Comparison of ENCODE assay signal across 10 mouse cellular contexts in the genomic region with DNA sequence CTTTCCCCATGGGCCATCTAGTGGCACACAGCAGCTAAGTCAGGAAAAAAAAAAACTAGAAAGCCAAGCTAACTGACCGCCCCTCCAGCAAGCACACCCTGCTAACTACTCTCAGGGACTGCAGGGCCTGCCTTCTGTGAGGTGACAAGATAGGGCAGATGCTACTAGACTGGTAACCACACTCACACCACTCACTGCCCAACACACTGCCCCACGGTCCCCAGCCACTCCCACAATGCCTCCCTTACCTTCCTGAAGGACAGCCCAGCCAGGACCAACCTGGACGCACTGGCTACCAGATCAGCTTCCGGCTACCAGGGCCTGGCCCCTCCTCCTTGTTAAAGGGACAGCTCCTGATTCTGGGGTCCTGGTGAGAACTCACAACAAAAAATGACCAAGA. TPM values are rescaled to one million over a fixed set of nuclear protein-coding genes. Genes with fewer than 3 reads are reported as not detected.
DNase-seq lines count a peak whose midpoint lies in the region; ATAC-seq and TF ChIP-seq lines count a peak whose summit lies in the region.
"Had no signal": no experiment of that assay in that cellular context is flagged by ENCODE, and none has a peak within 500 bp of the region (broad histone marks: within the 10 kb centered on the region; RNA-seq: fewer than 3 reads in every experiment).

No protein-coding gene starts in this region.

- peak overlapping the region; percentile 27 for H3K4me2 ChIP-seq in lung, embryonic 15.5 days
- H3K4me2 ChIP-seq in forebrain, postnatal 0 days (ENCODE audit: low read depth) = no peak overlapping the region
- peak overlapping the region; percentile 24 for H3K4me2 ChIP-seq in midbrain, embryonic 12.5 days (replicated peaks)

- H3K36me3 ChIP-seq in lung, embryonic 15.5 days = no peaks in the 10 kb centered on the region
- no peaks in the 10 kb centered on the region for H3K36me3 ChIP-seq in forebrain, postnatal 0 days (ENCODE audit: insufficient read depth)
- H3K36me3 ChIP-seq in kidney, adult 2 months (ENCODE audit: control insufficient read depth, insufficient read depth, low read length) = no peaks in the 10 kb centered on the region
- H3K36me3 ChIP-seq in midbrain, embryonic 12.5 days = no peaks in the 10 kb centered on the region
- H3K36me3 ChIP-seq: G1E had no signal

- peak overlapping the region; percentile 16; the same call in 1 of the 2 replicates for H3K4me3 ChIP-seq in lung, embryonic 15.5 days
- H3K4me3 ChIP-seq in forebrain, postnatal 0 days (ENCODE audit: low read depth, low read length) = no peak overlapping the region
- H3K4me3 ChIP-seq in kidney, adult 2 months (ENCODE audit: insufficient read depth, low read depth, low read length) = peak overlapping the region; percentile 41
- no peak overlapping the region for H3K4me3 ChIP-seq in midbrain, embryonic 12.5 days

- DNase-seq in lung, adult 18-20 months = no peak
- DNase-seq in forebrain, postnatal 0 days = no peak
- peak; percentile 79 for DNase-seq in kidney, adult 2 months
- no peak for DNase-seq in layer of hippocampus, postnatal 36 days
- DNase-seq in layer of hippocampus, adult 11-12 months (ENCODE audit: low spot score) = no peak

- TF ChIP-seq CTCF in forebrain, postnatal 0 days (IDR thresholded peaks at IDR 0.05; ENCODE audit: low read depth) = peak; percentile 22; the same call in 1 of the 2 replicates
- no peak for TF ChIP-seq CTCF in kidney, adult 2 months (conservative IDR thresholded peaks at IDR 0.05; ENCODE audit: insufficient read depth, insufficient read length, low read depth, low read length)

- WGBS in lung, embryonic 15.5 days = 7% methylated on average over 4 of the region's 4 CpGs
- 9% methylated on average over 4 of the region's 4 CpGs for WGBS in forebrain, postnatal 0 days
- 13% methylated on average over 4 of the region's 4 CpGs for WGBS in kidney, adult 2 months
- WGBS in midbrain, embryonic 12.5 days = 12% methylated on average over 4 of the region's 4 CpGs

- H3K9me3 ChIP-seq in lung, embryonic 15.5 days = no peaks in the 10 kb centered on the region
- H3K9me3 ChIP-seq in forebrain, postnatal 0 days (ENCODE audit: low read length) = no peaks in the 10 kb centered on the region
- H3K9me3 ChIP-seq in midbrain, embryonic 12.5 days = no peaks in the 10 kb centered on the region

- H3K27me3 ChIP-seq in lung, embryonic 15.5 days = no peaks in the 10 kb centered on the region; the same call in 1 of the 2 replicates
- H3K27me3 ChIP-seq in forebrain, postnatal 0 days (ENCODE audit: insufficient read depth, low read length) = no peaks in the 10 kb centered on the region
- no peaks in the 10 kb centered on the region; the same call in 1 of the 2 replicates for H3K27me3 ChIP-seq in kidney, adult 2 months (replicated peaks; ENCODE audit: control insufficient read depth, insufficient read depth, low read length)
- H3K27me3 ChIP-seq in midbrain, embryonic 12.5 days = peaks cover 30% of the 10 kb centered on the region

- no peak overlapping the region for H3K27ac ChIP-seq in lung, embryonic 15.5 days
- no peak overlapping the region for H3K27ac ChIP-seq in forebrain, postnatal 0 days (ENCODE audit: low read depth, low read length)
- no peak overlapping the region for H3K27ac ChIP-seq in kidney, adult 2 months (ENCODE audit: insufficient read depth, low read depth, low read length)
- no peak overlapping the region for H3K27ac ChIP-seq in midbrain, embryonic 12.5 days (replicated peaks)

- no peak overlapping the region for H3K9ac ChIP-seq in lung, embryonic 15.5 days
- no peak overlapping the region for H3K9ac ChIP-seq in forebrain, postnatal 0 days
- H3K9ac ChIP-seq in midbrain, embryonic 12.5 days (replicated peaks) = no peak overlapping the region

- ATAC-seq in lung, embryonic 15.5 days (ENCODE audit: borderline replicate concordance, extremely low read depth, low FRiP score, low TSS enrichment) = no peak
- no peak for ATAC-seq in forebrain, postnatal 0 days
- no peak for ATAC-seq in midbrain, embryonic 12.5 days (ENCODE audit: low FRiP score, low read depth)
- no peak for ATAC-seq in monocyte, adult 5-6 weeks (replicated peaks; ENCODE audit: insufficient number of reproducible peaks, low FRiP score, low TSS enrichment, poor library complexity, severe bottlenecking)

- no peaks in the 10 kb centered on the region for H3K4me1 ChIP-seq in lung, embryonic 15.5 days
- no peaks in the 10 kb centered on the region for H3K4me1 ChIP-seq in forebrain, postnatal 0 days (ENCODE audit: insufficient read depth)
- H3K4me1 ChIP-seq in kidney, adult 2 months (ENCODE audit: control insufficient read depth, insufficient read depth, low read length) = peaks cover 4% of the 10 kb centered on the region; the same call in 1 of the 2 replicates
- H3K4me1 ChIP-seq in midbrain, embryonic 12.5 days = no peaks in the 10 kb centered on the region

- no peak for TF ChIP-seq POLR2A in kidney, adult 2 months (IDR thresholded peaks at IDR 0.05; ENCODE audit: low read depth, low read length)

RNA-seq across cellular contexts. Expression of gene Sdsl, which starts 5.6 kb away (rescaled TPM):
- polyA plus RNA-seq in lung, embryonic 15.5 days (2015; fragmentation: Nextera tagmentation; extraction: Ambion mirVana) = 7.3 and 7.6 TPM in 2 replicates
- 1.3 and 3.0 TPM in 2 replicates for total RNA-seq in forebrain, postnatal 0 days (2014; rRNA removed)
- polyA plus RNA-seq in forebrain, postnatal 0 days (2015; fragmentation: Nextera tagmentation; extraction: Ambion mirVana) = 2.3 and 3.1 TPM in 2 replicates
- polyA plus RNA-seq in kidney, adult 2 months (2012; rRNA removed) = 9.9 and 10.0 TPM in 2 replicates
- polyA plus RNA-seq in midbrain, embryonic 12.5 days (2016; fragmentation: Nextera tagmentation; extraction: Ambion mirVana) = 6.4 and 7.5 TPM in 2 replicates
- total RNA-seq in monocyte, adult 5-6 weeks (2017) = not detected in 3 replicates
- 1 to 10 TPM; 6.9 to 8.3 TPM for total RNA-seq in layer of hippocampus, postnatal 36 days (2021)

RNA-seq across cellular contexts. Expression of gene Sds, which starts 9.3 kb away (rescaled TPM):
- not detected in 2 replicates for polyA plus RNA-seq in lung, embryonic 15.5 days (2015; fragmentation: Nextera tagmentation; extraction: Ambion mirVana)
- not detected in 2 replicates for total RNA-seq in forebrain, postnatal 0 days (2014; rRNA removed)
- not detected in 2 replicates for polyA plus RNA-seq in forebrain, postnatal 0 days (2015; fragmentation: Nextera tagmentation; extraction: Ambion mirVana)
- polyA plus RNA-seq in kidney, adult 2 months (2012; rRNA removed) = not detected in 2 replicates
- not detected in 2 replicates for polyA plus RNA-seq in midbrain, embryonic 12.5 days (2016; fragmentation: Nextera tagmentation; extraction: Ambion mirVana)
- total RNA-seq in monocyte, adult 5-6 weeks (2017) = not detected in 3 replicates
- total RNA-seq in layer of hippocampus, postnatal 36 days (2021) = not detected
- total RNA-seq: G1E had no signal
- polyA plus RNA-seq: G1E; gonadal fat pad, adult 2 months had no signal

RNA-seq across cellular contexts. Expression of gene Lhx5, which starts 35.5 kb away (rescaled TPM):
- polyA plus RNA-seq in lung, embryonic 15.5 days (2015; fragmentation: Nextera tagmentation; extraction: Ambion mirVana) = 0.05 TPM in 1 of 2 replicates, not detected in the other
- total RNA-seq in forebrain, postnatal 0 days (2014; rRNA removed) = 4.6 and 5.4 TPM in 2 replicates
- 1.4 and 3.7 TPM in 2 replicates for polyA plus RNA-seq in forebrain, postnatal 0 days (2015; fragmentation: Nextera tagmentation; extraction: Ambion mirVana)
- polyA plus RNA-seq in kidney, adult 2 months (2012; rRNA removed) = not detected in 2 replicates
- 45.2 and 51.9 TPM in 2 replicates for polyA plus RNA-seq in midbrain, embryonic 12.5 days (2016; fragmentation: Nextera tagmentation; extraction: Ambion mirVana)
- total RNA-seq in monocyte, adult 5-6 weeks (2017) = not detected in 3 replicates
- under 1 TPM in 1 of 2 experiments, not detected in 1; 0.13 TPM for total RNA-seq in layer of hippocampus, postnatal 36 days (2021)
- polyA plus RNA-seq: G1E; gonadal fat pad, adult 2 months had no signal

RNA-seq across cellular contexts. Expression of gene Plbd2, which starts 36.4 kb away (rescaled TPM):
- 52.6 and 56.1 TPM in 2 replicates for polyA plus RNA-seq in lung, embryonic 15.5 days (2015; fragmentation: Nextera tagmentation; extraction: Ambion mirVana)
- total RNA-seq in forebrain, postnatal 0 days (2014; rRNA removed) = 19.5 and 23.7 TPM in 2 replicates
- 33.5 and 39.4 TPM in 2 replicates for polyA plus RNA-seq in forebrain, postnatal 0 days (2015; fragmentation: Nextera tagmentation; extraction: Ambion mirVana)
- 48.1 and 49.3 TPM in 2 replicates for polyA plus RNA-seq in kidney, adult 2 months (2012; rRNA removed)
- 31.5 and 36.2 TPM in 2 replicates for polyA plus RNA-seq in midbrain, embryonic 12.5 days (2016; fragmentation: Nextera tagmentation; extraction: Ambion mirVana)
- 8.9 to 11.3 TPM (median 11.2 TPM) in 3 replicates for total RNA-seq in monocyte, adult 5-6 weeks (2017)
- 10 to 100 TPM; 56.8 to 58.7 TPM for total RNA-seq in layer of hippocampus, postnatal 36 days (2021)

RNA-seq across cellular contexts. Expression of gene Slc8b1, which starts 43.9 kb away (rescaled TPM):
- 6.6 and 6.7 TPM in 2 replicates for polyA plus RNA-seq in lung, embryonic 15.5 days (2015; fragmentation: Nextera tagmentation; extraction: Ambion mirVana)
- total RNA-seq in forebrain, postnatal 0 days (2014; rRNA removed) = 2.5 and 4.9 TPM in 2 replicates
- 1.6 and 2.0 TPM in 2 replicates for polyA plus RNA-seq in forebrain, postnatal 0 days (2015; fragmentation: Nextera tagmentation; extraction: Ambion mirVana)
- 23.0 and 25.8 TPM in 2 replicates for polyA plus RNA-seq in kidney, adult 2 months (2012; rRNA removed)
- polyA plus RNA-seq in midbrain, embryonic 12.5 days (2016; fragmentation: Nextera tagmentation; extraction: Ambion mirVana) = 3.1 TPM in 2 replicates
- total RNA-seq in monocyte, adult 5-6 weeks (2017) = 72.9 to 104 TPM (median 90.4 TPM) in 3 replicates
- 1 to 10 TPM; 7.6 to 8.7 TPM for total RNA-seq in layer of hippocampus, postnatal 36 days (2021)

Comparison
In these comparisons a context has a peak if more than half of its experiments do, and no peak if none do; other contexts are left out.
1. H3K4me3 ChIP-seq: peak in lung, embryonic 15.5 days (single experiment) and kidney, adult 2 months (single experiment); none in forebrain, postnatal 0 days (single experiment) and midbrain, embryonic 12.5 days (single experiment).